Mouse (Mus musculus) left cerebral cortex, postnatal 4 days (tissue): ENCODE data around the gene Kif12. TPM values are rescaled to one million over a fixed set of nuclear protein-coding genes. Genes with fewer than 3 reads are reported as not detected.

Experiments
- DNase-seq: peaks from one replicate; pipeline ENCODE4 v3.0.0-alpha.2; 2022
- intact Hi-C: fragments of 180-260 bp; cut with DNase I; formaldehyde crosslinking; loops from one replicate; pipeline ENCODE4 v1.15.1; 2025
- total RNA-seq, 2 experiments: library from RNA; stranded (reverse); gene quantifications; 2 replicates each; pipeline ENCODE4 v1.2.3; 2021

Kif12 gene
- total RNA-seq, result not detected

DNA sequence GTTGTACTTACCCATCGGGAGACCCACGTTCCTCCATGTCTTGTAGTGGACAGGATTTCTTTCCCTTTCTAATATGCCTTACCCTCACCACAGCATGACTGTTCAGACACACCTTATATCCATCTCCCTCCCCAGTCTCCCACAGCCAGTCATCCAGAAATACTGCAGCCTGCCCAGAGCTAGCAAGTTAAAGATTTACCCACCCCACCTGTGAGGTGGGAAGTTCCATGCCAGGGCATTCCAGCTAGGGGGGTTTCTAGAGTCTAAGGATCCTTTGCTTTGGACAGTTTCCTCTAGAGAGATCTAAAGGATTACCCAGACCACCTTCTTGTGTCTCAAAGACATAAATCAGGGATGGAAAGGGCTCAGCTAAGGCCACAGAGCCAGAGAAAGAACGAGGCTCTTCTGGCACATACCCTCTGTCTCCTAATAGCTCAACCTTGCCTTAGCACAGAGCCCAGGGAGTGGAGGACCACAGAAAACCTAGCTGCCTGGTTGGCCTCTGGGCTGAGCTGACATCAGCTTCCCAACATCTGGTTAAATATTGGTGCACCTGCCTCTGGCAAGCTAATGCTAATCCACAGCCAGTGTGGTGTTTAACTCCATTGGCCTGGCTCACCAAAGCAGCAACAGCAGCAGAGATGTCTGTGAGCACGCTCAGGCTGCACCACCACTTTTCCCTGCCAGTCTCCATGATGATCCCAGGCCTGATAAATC lies at the start of gene Kif12:
Kif12 (minus strand) TSS at position 163 of the 717 bp plus-strand sequence.
- DNase-seq, result no peak
- intact Hi-C loops, result no loop called here

DNA sequence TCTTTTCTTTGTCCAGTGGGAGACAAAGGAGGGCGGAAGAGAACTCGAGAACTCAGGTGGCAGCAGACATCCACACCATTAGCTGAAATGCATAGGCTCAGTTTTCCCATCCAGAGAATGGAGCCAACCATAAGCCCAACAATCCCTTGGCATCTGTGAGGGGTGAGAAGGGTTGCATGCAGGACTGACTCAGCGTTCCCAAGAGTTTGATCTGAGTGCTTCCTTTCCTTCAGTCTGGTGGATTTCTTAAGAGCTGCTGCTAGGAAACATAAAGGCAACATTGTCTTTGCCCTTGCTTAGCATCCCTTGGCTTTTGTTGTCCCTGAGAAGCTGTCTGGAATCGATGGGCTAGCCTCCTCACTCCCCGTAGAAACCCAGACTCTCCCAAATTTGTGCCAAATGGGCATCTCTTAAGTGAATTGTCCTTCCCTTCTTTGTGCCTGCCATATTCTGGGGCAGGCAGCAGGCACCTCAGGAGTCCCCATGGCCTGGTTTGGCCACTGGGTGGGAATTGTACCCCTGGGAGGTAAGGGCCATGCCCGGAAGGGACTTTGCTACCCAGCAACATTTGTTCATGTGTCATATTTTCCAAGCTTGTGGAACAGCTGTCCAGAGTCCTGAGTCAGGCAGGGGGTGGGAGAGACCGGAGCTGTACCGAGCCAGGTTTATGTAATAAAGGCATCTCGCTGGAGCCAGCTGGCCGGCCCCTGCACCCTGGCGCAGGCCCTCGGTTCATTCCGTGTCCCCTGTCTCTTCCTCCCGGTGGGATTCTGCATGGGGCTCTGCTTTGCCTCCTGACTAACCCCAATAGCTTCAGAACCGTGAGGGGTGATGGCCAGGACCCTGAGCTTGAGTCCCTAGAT lies 49.4 kb upstream of the Kif12 start:
- intact Hi-C loops, result no loop called here
- DNase-seq, result peak; percentile 36

DNA sequence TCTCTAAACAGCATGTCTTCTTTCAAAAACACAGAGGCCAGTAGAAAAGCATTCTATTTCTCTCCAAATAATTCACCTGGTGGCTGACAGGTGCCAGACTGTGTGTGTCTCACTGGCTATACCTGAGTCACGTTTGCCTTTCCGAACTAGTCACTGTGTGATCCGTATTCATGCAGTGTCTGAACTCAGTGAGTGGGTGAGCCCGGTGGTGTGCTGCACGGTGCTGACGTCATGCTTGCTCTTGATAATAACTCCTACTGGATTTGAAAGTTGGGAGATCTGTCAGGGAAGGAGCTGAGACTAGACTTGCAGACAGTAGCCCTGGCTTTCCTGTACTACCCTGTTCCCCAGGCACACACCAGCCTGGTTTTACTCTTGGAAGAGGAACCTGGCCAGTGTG lies 47.7 kb upstream of the Kif12 start:
- intact Hi-C loops, result no loop called here
- DNase-seq, result no peak

DNA sequence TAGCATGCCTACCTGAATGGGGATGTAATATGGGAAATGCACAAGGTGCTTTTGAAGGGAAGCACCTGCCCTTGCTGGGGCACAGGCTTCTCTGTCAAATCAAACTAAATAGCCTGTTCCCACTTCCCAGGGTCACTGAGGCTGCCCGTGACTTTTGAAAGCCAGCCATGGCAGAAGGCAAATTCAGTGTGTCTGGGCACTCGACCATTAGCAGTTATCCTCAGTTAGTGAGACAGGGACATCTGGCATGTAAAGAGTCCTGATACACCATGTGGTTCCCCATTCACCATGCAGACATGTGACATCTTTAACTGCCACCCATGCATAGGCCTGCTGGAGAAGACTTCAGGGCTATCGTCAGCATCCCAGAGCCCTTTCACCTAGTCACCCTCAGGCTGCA lies 47.1 kb upstream of the Kif12 start:
- intact Hi-C loops, result no loop called here
- DNase-seq, result peak; percentile 64

DNA sequence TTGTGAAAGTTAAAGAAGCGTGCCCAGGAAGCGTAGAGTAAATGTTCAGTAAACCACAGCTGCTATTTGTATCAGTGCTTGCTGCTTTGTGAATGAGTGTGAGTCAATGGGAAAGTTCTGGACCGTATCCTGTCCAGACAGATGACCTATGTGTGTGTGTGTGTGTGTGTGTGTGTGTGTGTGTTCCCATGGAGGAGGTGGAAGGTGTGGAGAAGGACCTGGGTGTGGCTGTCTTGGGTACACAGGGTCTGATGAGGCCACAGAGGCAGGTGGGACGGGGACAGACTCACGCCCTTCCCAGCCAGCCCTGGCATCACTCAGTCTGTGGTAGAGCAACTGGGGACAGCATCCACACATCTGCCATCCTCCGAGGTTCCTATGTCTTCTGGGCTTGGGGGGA lies 45.6 kb upstream of the Kif12 start:
- DNase-seq, result no peak
- intact Hi-C loops, result no loop called here

DNA sequence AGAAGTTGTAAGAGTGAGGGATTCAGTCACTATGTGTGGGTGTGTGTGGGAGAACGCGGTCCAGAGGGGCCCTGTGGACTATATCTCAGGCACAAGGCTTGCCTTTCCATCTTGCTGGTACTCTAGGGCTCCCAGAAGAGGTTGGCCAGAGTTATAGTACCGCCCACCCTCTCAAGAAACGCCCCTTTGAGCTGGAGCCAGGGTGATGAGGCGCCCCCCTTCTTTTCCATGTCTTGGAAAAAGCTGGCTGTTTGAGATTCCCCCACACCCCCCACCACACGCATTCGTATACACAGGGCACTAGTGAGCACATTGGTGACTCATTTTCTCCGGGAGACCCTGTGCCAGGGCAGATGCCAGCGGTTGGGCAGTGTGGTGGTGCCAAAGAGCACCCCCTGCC lies 44.6 kb upstream of the Kif12 start:
- intact Hi-C loops, result no loop called here
- peak; percentile 28 for DNase-seq

DNA sequence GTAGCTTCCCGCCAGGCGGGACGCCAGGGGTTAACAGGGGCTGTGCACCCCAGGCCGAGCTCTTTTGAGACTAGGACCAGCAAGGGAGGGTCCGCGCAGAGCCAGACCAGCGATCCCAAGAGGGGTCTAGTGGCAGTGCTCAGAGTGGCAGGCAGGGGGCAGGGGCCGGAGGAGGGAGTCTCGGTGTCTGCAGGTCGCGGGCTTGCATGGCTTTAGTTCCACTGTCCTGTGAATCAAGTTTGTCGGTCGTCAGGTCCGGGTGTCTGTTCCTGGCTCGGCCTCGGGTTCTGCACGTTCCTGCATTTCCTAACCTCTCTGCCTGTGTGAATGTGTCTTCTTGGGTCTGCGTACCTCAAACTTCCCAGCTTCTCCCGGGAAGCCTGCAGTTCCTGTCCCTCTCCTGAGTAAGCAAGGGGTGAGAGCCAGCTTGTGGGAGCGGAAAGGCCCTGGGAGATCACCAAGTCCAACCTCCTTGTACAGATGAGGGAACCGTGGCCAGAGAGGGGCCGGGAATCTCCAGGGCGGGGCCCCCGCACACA lies 44.1 kb upstream of the Kif12 start:
- peak; percentile 77 for DNase-seq
- intact Hi-C loops, result loop anchor here (2.0 kb wide), 1 partner anchor 91 kb away; no protein-coding TSS in a partner anchor

DNA sequence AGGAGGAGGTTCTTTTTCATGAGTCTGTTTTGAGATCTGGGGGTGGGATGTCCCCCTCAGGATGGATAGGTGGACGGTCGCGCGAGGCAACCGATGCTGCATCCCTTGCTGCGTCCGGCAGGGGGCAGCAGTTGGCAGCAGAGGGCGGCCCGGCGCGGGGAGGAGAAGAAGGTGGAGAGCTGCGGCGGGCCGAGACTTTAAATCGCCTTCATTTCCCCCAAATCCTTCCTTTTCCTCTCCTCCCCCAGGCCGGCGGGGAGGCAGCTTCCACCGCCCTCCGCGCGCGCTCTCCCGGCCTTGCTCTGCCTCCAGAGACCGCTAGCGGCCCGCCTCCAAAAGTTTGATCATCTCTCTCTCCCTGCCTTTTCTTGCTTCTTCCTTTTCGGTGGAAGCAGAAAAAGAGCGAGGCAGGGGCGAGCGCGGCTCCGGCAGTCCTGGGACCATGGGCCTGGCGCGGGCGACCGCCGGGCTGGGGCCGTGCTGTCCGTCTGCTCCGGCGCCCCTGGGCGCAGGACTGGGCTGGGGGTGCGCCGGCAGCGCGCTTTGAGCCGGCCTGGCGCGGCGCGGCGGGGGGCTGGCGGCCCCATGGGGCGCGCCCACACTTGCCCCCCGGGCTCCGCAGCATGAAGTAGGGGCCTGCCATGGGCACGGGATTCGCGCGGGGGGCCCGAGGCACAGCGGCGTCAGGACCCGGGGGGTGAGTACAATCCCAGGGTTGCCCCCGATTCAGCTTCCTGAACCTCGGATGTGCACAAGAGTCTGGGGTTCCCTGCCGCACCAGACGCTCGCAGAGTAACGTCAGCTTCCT lies 43.5 kb upstream of the Kif12 start:
- intact Hi-C loops, result loop anchor here (2.0 kb wide), 1 partner anchor 91 kb away; no protein-coding TSS in a partner anchor
- peak; percentile 85 for DNase-seq

DNA sequence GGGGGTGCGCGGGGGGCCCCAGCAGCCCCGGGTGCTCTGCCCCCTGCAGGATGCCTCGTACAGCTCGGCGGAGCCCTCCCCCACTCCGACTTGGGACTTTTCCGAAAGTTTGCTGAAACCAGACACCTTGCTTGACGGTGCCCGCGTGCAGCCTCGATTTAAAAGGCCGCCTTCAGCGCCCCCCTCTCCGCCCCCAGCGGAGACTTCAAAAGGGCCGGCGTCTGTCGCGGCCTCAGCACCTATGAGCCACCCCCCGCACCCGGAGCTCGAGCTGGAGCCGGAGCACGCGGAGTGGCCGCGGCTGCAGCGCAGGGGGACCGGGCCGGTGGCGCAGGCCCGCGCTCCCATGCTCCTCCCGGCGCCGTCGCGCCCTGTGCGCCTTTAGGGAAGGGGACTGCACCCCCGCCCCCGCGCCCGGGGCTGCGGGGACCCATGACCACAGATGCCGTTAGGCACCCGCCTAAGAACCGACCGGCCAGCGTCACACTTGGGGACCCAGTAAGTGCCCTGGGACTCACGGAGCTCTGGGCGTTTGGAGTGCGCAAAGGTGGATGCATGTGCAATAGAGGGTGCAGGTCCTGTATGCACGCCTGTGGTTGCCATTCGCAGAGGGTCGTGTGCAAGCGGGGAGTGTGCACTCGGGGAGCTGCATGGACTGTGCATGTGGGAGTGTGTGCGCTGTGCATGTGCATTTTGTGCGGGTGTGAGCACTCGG lies 42.1 kb upstream of the Kif12 start, which contains the start of gene Col27a1:
Col27a1 (plus strand) TSS at position 98 of the 715 bp plus-strand sequence.
- no peak for DNase-seq
- intact Hi-C loops, result loop anchor here (2.0 kb wide), 1 partner anchor 93 kb away; no protein-coding TSS in a partner anchor

DNA sequence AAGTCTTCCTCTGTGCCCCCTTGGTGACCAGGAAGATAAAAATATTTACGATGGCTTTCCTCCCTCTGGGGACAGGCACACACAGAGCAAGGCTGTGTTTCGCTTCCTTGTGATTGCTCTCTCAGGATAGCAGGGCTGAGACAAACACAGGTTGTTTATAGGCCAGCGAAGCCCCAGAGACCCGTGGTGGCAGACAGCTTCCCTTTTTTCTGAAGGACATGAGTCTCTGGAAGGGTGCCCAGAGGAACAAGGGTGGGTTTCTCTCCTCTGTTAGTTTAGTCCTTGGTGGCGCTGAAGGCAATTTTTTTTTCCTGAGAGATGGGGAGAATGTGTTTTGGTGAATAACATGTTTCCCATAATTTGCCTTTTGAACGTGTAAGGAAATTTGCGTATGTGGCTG lies 33.7 kb upstream of the Kif12 start:
- intact Hi-C loops, result no loop called here
- DNase-seq, result peak; percentile 36

DNA sequence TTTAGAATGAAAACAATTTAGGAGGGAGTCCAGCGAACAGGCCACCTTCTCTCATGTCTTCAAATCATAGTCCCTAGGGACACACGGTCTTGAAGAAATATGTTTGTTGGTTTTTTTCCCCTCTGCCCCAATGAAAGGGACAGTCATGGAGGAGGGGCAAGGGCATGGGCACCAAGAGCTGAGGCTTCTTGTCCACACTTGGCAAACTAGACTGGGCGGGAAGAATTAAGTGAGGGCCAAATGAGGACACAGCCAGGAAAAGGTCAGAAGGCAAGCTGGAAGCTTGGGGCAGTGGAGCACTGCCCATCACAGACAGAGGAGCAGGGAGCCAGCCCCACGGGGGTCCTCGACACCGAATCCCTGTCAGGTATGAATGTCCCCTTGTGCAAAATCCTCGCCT lies 31.9 kb upstream of the Kif12 start:
- DNase-seq, result no peak
- intact Hi-C loops, result no loop called here

DNA sequence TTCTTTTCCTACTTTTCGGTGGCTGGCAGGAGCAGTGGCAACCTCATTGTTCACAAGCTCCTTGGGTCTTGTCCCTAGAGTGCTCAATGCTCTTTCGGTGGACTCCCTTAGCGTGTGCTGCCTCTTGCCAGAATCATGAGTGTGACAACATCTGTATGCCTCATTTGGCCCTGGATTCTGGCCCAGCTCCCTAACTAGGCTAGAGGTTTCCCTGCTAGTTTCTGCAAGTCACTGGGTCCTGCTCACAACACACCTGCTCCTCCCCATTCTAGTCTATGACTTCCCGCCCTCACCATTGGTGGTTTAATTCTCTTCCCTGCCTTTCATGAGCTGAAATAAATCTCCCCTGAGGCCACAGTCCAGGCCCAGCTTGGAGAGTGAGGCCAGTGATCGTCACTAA lies 27.4 kb upstream of the Kif12 start:
- DNase-seq, result no peak
- intact Hi-C loops, result no loop called here

DNA sequence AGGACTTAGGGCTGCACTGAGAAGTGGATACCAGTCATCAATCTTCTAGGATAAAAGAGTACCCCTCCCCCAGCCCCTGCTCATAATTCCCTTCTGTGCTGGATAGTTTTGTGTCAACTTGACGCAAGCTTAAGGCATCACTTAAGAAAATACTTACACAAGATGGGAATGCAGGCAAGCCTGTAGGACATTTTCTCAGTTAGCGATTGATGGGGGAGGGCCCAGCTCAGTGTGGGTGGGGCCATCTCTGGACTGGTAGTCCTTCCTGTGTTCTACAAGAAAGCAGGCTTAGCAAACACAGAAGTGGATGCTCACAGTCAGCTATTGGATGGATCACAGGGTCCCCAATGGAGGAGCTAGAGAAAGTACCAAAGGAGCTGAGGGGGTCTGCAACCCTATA lies 22.4 kb upstream of the Kif12 start:
- intact Hi-C loops, result no loop called here
- DNase-seq, result no peak

DNA sequence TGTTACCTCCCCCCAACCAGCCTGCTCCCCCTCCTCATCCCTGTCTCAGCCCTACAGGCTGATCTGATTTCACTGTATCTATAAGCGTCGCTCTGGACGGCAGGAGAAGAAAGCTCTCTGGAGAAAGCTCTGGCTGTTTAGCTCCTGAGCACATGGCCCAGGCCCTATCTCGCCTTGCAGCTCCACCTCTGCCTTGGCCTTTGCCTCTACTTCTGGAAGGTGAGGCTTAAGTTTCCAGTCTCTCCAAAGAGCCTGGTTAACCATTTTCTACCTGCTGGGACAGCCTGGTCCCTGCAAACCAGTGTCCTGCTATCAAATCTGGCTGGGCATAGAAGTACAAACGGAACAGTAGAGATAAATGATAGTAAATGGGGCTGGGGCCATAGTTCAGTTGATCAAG lies 19.7 kb upstream of the Kif12 start:
- DNase-seq, result no peak
- intact Hi-C loops, result no loop called here

DNA sequence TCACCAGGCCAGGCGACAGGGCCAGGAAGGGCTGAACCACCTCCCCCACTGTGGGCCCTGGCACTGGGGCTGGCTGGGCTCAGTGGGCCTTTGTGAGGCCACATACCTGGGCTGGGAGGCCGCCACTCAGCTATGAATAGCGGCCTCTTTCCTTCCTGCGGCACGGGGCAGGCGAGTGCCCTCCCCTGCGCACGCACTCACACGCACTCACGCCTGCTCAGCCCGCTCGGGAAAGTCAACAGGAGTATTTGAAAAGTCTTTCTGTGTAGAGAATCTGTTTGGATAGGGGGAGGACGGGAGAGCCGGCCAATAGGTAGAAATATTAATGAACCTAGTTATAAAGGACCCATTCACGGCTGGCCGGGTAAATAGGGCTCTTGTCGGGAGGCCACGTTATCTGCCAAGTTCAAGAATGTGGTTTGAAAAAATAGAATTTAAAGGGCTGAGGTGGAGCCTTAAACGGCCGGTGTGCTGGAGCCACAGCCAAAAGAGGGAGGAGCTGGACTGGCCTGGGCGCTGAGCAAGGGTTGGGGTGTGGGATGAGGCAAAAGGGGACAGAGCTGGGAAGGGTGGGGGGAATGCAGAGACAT lies 14.4 kb upstream of the Kif12 start:
- intact Hi-C loops, result loop anchor here (10.0 kb wide), 1 partner anchor 128 kb away; no protein-coding TSS in a partner anchor
- no peak for DNase-seq

DNA sequence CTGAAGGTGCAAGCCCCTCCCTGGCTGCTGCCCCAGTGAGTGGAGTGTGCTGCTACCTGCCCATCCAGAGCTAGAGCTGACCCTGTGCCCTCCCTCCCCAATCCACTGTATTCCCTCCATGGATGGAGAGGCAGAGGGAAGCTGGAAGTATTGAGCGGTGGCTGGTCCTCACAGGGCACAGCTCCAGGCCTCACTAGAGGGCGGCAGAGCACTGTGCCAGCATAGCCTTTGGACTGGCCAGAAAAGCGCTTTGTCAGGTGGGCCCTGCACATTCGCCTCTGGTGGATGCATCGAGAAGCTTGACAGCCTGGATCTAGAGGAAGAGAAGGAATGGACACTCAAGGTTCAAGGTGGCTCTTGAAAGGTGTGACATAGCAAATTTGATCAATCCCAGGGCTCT lies 9.6 kb upstream of the Kif12 start:
- peak; percentile 83 for DNase-seq
- intact Hi-C loops, result loop anchor here (10.0 kb wide), 1 partner anchor 133 kb away; no protein-coding TSS in a partner anchor

DNA sequence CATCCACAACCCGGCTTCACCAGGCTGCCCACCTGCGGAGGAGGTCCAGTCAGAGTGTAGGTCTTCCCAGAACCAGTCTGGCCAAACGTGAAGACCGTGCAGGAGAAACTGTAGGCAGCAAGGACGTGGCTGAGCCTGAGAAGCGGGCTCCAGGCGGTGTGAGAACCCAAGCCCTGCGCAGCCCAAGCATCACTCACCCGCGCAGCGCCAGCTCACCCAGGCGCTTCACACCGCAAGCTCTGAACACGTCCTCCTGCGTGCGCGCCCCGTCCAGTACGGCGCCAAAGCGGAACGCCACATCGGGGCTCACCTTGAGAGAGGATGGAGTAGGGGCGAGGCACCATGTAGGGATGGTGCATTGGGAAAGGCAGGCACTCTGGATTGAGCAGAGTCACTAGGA lies 809 bp downstream of the Kif12 start:
- intact Hi-C loops, result no loop called here
- no peak for DNase-seq

DNA sequence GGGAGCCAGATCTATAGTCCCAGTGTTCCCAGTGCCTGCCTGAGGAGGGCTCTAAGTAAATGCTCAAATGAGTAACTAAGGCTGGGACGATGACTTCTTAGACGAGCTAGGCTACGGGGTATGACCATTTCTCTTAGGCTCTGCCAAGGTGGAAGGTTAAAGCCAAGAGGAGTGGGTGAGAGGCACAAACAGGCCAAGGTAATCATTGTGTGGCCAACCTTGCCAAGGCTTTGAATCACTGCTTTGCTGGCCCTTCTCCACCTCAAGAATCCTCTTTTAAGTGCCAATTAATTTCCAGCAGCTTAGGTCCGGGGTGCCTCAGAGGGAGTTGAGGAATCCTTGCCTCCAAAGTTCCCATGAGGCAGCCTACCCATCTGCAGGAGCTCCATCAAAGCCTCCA lies 1.9 kb downstream of the Kif12 start:
- DNase-seq, result no peak

DNA sequence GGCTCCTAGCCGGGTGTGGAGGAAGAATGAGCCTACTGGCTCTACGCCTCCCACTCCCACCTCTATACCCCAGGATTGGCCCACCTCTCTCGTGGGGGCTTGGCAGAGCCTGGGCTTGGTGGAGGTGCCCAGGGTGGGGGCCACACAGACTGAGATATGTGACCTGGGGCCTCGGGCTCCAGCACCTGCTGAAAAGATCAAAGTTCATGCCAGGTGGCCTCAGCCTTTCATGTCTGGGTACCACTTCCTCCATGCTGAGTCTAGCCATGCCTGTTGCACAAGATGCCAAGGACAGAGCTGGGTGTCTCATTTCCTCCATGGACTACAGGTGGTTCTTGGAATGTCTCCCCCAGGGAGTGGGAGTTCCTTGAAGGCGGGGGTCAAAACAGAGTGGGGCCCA lies 5.6 kb downstream of the Kif12 start:
- intact Hi-C loops, result no loop called here
- DNase-seq, result no peak

More for the DNA sequence above, 1.9 kb downstream of the Kif12 start:
- intact Hi-C loops, result no loop called here

DNA sequence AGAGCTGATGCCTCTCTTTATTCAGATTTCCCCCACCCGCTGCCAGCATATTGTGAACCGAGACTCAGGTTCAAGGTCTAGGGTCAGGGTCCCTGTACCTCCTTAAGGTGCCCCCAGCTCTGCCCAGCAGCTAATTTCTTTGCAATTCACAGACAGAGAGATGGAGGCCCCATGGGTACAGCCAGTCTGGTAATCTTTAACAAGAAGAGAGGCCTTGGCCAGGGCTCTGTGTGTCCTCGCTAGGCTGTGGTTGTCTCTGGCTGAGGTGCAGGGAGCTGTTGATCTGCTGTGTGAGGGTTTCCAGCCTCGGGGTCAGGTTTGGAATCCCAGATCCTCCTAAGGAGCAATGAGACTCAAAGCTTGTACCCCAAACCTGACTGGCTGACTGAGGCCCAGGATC lies 6.3 kb downstream of the Kif12 start:
- no peak for DNase-seq
- intact Hi-C loops, result no loop called here
